Mouse (Mus musculus): Measurements from ENCODE around the gene Pth2.
"Not testable (repeated sequence)": the region's sequence is repeated elsewhere in the genome, so short reads cannot be mapped to it uniquely, and the experiment has no call there.

The Pth2 gene

DNA sequence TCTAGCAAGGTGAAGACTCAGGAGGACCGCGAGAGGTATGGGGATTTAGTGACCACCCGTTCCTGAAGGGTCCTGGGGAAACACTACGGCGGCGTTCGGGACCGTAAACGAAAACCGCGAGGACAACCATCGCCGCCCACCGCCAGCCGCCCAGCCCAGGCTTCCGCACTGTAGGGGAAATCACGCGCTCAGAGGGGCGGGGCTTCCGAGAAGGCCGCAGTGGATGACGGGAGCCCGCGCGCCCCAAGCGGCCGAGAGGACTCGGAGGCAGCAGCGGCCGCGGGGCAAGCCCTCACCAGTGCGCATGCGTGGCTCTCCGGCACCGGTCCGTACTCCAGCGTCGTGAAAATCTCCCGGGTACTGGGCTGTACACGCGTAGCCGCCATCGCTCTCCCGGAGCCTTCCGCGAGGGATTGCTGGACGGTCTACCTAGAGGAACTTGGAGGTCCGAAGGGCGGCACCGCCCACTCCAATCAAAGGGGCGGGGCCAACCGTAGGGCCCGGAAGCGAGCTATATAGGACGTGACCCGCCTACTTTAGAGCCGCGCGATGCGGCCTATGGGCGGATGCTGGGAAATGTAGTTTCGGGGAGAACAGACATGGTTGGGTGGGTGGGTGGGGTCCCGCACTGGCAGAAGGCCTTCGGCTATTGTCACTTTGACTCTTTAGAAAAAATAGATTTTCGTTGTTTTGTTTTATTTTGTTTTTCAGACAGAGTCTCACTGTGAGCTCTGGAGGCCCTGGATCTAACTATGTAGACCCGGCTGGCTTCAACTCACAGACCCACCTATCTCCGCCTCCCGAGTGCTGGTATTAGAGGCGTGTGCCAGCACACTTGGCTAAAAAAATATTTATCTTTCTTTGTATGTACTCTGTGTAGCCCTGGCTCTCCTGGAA is 26.5 kb upstream of the Pth2 start, which contains the start of the genes Pih1d1 and Aldh16a1:
Pih1d1 (plus strand) TSS at position 208 of the 897 bp plus-strand sequence.
Aldh16a1 (minus strand) TSS at position 489 of the 897 bp plus-strand sequence.
- DNase-seq: peak; percentile 98

- peak; percentile 62 for DNase-seq
These were observed 25.7 kb upstream of the Pth2 start for GRCm38 (mm10) chr7:45154993-45155514.

DNA sequence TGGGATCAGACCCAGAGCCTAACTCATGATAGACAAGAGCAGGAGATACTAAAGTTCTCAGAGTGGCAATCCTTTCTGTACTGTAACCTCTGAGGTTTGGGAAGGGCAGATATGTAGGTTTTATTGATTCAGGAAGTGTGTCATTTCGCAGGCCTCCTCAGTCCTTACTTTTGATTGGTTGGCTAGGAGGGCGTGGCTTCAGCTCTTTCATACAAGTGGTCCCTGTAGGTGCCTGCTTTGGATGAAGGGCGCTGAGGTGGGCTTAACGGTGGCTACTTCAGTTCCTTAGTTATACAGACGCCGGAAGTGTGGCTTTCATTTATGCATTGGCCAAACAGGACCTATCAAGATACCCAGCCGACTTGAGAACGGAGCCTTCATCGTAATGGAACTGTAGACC is 25.2 kb upstream of the Pth2 start:
- no peak for DNase-seq

- no peak for DNase-seq
These were observed 24.6 kb upstream of the Pth2 start for GRCm38 (mm10) chr7:45156206-45156605.

GRCm38 (mm10) chr7:45157459-45157858 is 23.3 kb upstream of the Pth2 start:
- DNase-seq: no peak

DNA sequence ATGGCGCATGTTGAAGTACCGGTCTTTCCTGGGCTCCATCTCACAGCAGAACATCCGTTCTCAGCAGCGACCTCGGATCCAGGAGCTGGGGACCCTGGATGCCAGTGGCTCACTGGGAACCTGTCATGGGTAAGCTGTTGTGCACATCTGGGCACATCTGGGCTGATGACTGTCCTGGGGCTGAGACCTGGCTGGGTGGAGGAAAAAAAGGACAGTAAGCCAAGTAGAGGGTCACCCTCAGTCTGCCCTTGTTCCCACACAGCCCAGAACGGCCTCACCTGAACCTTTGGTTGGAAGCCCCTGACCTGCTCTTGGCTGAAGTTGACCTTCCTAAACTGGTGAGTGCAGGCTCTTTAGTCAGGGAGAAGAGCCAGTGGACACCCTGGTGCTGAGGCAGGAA is 21.8 kb upstream of the Pth2 start:
- DNase-seq: no peak

DNA sequence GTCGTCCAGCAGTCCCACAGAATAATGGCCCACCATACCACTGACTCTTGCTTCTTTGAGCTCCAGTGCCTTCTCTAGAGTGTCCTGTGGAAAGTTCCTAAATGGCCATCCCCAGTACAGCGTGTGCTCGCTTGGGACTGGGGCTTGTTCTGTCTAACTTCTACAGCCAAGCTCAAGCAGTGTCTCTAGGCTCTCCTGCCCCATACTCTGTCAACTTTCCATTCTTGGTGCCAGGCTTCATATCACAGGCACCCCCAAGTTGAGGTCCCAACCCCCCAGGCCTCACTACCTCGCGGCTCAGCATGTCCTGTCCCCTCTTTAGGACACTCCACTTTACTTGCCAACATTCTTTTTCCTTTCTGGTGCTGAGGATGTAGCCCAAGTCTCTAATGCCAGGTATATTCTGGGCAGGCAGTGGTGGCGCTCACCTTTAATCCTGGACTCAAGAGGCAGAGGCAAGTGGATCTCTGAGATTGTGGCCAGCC is 20.4 kb upstream of the Pth2 start:
- DNase-seq: no peak

GRCm38 (mm10) chr7:45160866-45161265 is 19.9 kb upstream of the Pth2 start:
- no peak for DNase-seq

DNA sequence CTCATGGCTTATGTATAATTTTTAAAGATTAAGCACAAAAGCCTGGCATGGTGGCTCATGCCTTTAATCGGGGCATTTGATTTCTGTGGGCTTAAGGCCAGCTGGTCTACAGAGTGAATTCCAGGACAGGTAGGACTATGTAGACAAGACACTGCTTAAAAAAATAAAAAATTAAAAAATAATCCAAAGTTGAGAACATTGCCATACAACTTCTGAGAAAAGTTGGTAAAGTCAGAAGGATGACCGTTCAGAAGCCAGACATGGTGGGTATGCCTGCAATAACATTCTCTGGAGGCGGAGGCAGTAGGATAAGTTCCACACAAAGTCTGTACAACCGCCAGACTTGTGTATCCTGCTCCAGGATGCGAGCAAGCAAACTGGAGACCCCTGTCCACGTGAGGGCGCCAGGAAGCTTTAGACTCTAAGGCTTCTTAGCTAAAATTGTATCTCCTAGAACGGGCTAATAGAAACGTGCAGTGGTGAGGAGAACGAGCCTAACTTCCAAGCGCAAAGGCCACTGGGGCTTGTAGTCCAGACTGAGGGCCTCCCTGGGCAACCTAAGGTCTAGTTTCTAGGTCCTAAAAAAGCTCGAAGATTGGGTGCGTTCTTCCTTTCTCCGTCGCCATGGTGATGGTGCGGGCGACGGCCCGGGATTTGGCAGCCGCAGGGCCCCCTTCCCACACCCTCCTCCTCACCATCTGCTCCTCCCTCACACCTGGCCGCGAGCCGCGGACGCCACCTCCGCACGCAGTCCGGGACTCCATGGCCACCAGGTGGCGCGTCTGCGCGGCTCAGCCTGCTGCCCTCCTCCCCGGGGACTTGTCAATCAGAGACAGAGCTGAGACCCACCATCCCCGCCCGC is 19.0 kb upstream of the Pth2 start:
- DNase-seq: peak; percentile 97

- no peak for DNase-seq
These were observed 18.2 kb upstream of the Pth2 start for GRCm38 (mm10) chr7:45162551-45162950.

DNA sequence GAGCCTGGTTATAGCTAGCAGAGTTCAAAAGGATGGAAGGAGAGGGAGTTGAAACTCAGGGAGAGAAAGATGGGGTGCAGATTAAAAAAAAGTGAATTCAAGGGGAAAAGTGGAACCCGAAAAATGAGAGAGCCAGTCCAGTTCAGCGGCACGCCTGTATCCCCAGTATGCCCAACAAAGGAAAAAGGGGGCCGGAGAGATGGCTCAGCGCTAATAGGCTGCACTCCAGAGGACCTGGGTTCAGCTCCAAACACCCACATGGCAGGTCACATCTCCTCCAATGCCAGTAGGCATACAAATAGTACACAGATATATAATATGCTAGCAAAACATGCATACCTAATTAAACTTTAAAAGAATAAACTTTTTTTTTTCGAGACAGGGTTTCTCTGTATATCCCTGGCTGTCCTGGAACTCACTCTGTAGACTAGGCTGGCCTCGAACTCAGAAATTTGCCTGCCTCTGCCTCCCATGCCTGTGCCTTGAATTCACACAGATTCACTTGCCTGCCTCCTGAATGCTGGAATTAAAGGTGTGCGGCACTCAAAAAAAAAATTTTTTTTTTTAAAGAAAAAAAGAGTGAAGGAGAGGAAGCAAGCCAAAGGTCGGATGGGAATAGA is 17.7 kb upstream of the Pth2 start:
- DNase-seq: no peak

DNA sequence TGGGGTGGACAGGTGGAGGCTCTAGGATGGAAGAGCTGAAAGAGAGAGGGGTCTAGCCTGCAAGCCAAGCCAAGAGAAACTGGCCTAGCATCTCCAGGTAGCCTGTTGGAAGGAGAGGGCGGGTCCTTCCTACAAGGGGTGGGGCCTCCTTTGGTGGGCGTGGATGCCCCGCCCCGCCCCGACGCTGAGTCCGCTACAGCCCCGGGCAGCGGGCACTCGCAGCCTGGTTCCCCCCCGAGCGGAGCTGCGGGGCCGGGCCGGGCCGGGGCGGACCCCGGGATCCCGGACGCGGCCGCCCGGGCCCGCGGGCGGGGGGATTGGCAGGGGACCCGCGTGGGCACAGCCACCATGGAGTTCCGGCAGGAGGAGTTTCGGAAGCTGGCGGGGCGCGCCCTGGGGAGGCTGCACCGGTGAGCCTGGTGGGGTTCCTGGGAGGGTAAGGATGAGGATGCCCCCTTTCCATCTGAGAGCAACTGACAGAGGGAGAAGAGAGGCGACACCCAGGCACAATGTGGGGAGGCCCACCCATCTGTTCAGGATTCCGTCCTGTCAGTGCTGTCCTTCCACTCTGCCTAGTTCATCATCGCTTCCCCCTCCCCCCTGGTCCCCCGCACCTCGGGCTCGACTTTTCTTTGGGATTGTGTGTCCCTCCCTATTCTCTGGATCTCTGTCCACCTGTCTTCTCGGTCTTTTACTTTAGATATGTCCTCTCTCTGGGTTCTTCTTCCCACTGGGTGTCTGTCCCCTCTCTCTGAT is 16.9 kb upstream of the Pth2 start, which contains the start of gene Slc17a7:
Slc17a7 (plus strand) TSS at position 215 of the 756 bp plus-strand sequence.
- DNase-seq: peak; percentile 48

DNA sequence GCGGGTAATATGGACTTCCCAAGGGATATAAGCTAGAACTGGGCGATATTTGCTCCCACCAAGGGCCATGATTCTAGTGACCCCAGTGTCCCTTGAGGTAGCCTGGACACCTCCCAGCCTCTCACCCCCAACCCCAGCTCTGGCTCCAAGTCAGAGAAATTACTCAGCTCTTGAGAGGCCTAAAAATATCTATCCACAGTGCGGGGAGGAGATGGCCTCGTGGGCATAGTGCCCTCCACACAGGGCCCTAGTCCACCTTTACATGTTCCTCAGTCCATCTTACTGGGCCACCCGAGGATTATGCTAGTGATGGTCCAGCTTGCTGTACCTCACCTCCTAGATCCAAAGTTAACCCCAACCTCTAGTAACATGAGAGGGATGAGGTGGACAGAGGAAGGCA is 16.0 kb upstream of the Pth2 start:
- DNase-seq: no peak

GRCm38 (mm10) chr7:45165701-45166100 is 15.1 kb upstream of the Pth2 start:
- no peak for DNase-seq

GRCm38 (mm10) chr7:45166950-45167401 is 13.8 kb upstream of the Pth2 start:
- no peak for DNase-seq

DNA sequence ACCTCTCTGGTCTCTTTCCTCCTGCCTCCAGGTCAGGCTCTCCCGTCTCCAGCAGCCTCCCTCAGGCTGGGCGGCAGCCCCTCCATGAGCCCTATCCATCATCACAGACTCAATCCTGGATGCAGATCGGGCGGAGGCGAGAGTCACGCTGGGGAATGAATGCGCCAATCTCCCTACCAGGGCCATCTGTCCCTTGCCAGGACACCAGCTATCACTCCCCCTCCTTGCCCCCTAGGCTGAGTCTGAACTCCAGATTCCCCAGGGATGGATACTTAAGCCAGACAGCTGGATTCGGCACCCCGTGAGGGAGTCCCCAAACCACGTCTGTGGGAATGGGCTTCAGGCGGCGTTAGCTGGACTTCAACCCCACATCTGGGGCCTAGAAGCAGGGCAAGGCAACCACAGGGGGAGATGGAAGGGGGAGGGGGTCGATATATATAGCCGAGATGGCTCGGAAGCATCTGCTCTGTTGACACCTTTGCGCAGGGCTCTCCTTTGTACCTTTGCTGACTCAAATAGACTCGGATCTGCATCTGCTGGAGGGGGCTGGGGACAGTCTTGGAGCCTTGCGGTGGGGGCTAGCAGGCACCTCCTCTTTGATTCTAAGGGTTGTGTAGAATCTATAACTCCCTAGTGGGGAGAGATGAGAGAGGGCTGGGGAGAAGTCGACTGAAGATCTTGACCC is 12.9 kb upstream of the Pth2 start:
- DNase-seq: no peak

DNA sequence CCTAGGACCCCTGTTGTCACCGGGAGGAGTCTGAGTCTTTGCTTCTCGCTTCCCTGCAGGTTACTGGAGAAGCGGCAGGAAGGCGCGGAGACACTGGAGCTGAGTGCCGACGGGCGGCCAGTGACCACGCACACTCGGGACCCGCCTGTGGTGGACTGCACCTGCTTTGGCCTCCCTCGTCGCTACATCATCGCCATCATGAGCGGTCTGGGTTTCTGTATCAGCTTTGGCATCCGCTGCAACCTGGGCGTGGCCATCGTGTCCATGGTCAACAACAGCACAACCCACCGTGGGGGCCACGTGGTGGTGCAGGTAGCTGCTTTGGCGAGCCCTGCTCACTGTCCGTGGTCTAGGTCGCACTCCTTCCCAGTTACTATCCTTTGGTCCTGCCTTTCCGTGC is 12.1 kb upstream of the Pth2 start:
- DNase-seq: no peak

GRCm38 (mm10) chr7:45169495-45169894 is 11.3 kb upstream of the Pth2 start:
- DNase-seq: no peak

- no peak for DNase-seq
These were observed 7.8 kb upstream of the Pth2 start for GRCm38 (mm10) chr7:45172974-45173373.

DNA sequence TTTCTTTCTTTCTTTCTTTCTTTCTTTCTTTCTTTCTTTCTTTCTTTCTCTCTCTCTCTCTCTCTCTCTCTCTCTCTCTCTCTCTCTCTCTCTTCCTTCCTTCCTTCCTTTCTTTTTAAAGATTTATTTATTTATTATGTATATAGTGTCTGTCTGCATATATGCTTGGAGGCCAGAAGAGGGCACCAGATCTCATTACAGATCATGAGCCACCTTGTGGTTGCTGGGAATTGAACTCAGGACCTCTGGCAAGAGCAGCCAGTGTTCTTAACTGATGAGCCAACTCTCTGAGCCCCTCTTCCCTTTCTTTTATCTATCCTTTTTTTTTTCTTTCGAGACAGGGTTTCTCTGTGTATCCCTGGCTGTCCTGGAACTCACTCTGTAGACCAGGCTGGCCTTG is 7.0 kb upstream of the Pth2 start:
- not testable (repeated sequence) for DNase-seq

All from right cerebral cortex, postnatal 4 days (tissue).